Mouse (Mus musculus) cerebellum, adult 9-11 months (tissue): ENCODE data around the gene Oas1d.
"Not testable (repeated sequence)": the region's sequence is repeated elsewhere in the genome, so short reads cannot be mapped to it uniquely, and the experiment has no call there.

ENCODE experiments used
- DNase-seq: peaks from one replicate; pipeline ENCODE4 v3.0.0; 2022

Gene Oas1d

DNA sequence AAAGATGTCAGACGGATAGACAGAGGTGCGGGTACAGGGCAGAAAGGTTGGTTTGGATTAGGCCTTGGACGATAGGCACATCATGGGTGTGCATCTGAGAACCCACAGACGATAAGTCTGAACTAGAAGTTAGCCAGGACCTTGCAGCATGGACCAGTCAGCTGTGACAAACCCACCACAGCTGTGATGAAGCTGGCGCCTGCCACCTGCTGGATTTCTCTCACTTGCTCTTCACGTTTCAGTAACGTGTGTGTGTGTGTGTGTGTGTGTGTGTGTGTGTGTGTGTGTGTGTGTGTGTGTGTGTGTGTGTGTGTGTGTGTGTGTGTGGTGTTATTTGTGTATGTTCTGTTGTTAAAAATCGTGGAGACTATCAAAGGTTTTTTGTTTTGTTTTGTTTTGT lies at the start of gene Oas1d:
TSS of gene Oas1d (plus strand) at position 333 of the 400 bp plus-strand sequence.
- not testable (repeated sequence) for DNase-seq

DNA sequence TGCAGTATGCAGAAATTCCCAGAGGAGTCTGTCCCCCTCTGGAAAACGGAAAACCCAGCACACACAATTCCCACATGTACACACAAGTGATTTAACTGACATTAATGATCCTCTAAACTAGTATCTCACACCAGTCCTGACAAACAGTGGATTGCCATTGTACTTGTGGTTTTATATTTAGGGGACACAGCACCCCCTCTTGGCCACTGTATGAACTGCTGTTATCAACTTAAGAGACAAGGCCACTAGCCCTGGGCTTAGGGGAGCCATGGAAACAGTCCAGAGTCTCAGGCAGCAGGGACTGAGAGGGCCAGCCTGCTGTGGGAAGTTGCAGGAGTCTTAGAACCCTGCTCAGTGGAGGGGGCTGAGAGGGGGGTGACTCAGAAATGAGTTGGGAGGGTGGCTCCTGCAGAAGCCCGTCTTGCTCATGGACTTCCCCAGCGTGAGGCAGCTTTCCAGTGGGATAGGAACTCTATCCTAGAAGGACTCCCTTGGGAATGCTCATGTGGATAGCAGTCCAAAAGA lies 48.9 kb upstream of the Oas1d start:
- no peak for DNase-seq

DNA sequence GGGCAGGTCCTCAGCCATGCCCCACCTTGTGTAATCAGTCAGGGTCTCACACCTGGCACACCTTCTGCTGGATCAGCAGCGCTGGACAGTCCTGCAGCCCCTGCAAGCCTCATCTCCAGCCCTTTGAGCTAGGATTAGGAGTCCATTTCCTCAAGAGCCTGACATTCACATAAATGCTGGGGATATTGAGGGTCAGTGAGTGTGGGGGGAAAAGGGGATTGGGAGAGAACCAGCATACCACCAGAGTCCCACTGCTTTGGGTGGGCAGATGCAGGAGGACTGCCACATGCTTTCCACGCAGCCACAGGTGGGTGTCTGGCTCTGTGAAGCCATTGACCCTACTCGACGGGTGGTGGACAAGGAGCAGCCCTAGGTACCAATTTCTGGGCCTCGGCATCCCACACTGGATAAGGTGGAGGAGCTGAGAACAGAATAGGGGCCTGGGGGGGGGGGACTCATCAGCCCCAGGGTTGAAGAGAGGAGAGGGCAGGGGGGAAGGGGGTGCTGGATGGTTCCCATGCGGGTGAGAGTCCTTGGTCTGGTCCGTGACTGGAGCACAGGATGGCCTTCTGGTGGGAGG lies 44.8 kb upstream of the Oas1d start:
- DNase-seq = no peak

DNA sequence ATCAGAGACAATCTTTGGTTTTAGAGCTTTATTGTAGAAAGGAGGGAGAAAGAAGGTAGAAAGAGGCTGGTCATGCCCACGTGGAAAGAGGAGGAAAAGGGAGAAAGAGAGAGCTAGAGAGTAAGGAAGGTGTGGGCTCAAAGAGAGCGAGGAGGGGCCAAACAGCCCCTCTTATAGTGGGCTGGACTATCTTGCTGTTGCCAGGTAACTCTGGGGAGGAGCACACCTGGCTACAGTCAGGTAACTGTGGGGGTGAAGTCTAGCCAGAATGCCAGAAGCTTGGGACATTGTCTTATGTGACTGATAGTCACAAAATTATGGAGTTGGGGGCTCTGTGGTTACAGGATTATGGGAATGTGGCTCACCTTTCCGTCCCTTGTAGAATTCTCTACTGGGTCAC lies 44.3 kb upstream of the Oas1d start:
- no peak for DNase-seq

DNA sequence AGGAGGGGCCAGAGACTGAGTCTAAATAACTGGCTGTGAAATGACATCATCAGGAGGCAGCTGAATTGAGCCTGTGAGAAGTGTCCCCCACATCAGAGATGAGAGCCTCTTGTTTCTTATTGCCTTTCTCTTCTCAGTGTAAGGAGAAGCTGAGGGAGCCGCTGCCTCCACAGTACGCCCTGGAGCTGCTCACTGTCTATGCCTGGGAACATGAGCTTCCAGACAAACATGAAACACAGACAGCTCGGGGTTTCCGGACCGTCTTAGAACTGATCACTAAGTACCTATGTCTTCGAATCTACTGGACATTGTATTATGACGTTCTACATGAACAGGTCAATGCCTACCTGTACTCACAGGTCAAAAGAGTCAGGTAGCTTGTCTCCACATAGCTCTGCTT lies 43.6 kb upstream of the Oas1d start:
- no peak for DNase-seq

DNA sequence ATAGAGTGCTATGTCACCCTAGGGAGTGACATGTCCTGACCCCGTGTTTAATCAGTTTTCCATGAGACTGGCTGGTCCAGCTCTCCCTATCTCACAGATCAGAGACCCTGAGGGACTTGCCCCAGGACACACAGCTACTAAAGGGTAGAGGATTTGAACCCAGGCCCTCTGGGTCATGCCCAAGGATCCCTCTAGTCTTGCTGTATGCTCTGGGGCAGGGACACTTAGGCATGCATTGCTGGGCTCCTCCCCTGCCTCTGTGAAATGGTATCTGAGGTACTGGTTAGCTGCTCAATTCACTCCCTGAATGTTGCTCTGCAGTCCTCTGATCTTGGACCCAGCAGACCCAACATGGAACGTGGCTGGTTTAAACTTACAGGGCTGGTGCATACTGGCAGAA lies 42.9 kb upstream of the Oas1d start:
- DNase-seq = no peak

DNA sequence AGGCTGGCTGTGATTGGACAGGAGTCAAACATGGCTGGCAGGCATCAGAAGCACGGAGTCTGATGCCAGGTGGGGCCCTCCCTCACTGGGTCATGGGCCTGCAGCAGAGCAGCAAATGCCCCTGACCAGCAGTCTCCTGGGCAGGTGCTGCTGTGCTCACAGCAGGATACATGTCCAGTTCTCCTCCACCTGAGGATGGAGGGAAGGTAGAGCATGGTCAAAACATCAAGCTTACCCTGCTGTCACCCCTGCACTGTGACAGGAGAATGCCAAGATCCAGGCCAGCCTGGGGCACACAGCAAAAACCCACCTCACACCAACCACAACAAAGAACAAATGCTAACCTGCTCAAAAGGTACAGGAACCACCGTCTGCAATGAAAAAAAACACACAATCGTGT lies 37.5 kb upstream of the Oas1d start:
- DNase-seq = peak; percentile 31

GRCm38 (mm10) chr5:120877407-120877806 lies 36.9 kb upstream of the Oas1d start:
- not testable (repeated sequence) for DNase-seq

GRCm38 (mm10) chr5:120878803-120879202 lies 35.5 kb upstream of the Oas1d start:
- not testable (repeated sequence) for DNase-seq

DNA sequence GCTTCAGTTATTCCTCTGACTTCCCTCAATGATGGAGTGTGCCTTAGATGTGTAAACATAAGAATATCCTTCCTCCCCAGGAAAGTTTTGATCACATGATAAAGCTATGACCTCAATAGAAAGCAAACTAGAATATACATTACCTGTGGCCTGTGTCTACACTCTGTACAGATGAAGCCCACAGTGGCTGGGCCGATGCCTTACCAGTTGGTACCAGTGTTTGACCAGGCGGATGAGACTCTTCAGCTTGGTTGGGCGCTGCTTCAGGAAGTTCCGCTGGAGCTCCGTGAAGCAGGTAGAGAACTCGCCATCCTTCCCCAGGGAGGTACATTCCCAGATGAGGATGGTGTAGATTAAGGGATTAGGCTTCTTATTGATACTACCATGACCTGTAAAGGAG lies 32.7 kb upstream of the Oas1d start:
- DNase-seq = not testable (repeated sequence)

DNA sequence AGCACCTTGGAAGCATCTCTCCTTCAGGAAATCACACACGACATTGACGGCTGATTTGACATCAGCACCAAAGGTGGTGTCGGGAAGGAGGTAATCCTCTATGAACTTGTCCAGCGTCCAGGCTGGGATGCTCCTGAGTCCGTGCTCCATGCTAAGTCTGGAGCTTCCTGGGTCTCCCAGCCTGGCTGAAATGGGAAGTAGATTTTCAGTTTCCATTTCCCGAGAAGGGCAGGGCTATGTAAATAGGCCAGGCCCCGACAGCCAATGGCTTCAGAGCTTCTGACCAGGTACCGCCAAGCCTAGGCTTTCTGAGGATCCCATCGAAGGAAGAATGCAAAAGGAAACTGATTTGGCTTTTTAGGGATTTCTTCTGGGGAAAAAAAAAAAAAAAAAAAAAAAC lies 26.9 kb upstream of the Oas1d start, which contains the start of gene Oas1g:
TSS of gene Oas1g (minus strand) at position 201 of the 400 bp plus-strand sequence.
- DNase-seq = not testable (repeated sequence)

DNA sequence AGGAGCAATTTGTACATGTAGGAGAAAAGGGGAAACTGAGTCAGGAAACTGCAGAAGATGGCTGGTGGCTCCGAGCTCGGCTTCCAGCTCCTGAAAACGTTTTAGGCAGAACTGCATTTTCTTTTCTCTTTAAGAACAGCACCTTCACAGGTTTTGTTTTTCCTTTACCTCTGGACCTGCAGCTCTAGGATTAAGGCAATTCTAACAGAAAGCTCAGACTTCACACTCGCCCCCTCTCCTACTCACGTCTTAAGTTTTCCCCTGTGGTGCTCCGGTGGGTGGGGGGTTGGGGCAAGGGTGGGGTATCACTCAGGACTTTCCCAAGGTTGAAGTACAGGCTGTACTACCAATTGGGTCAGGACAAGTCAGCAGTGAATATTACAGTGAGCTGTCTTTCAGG lies 26.5 kb upstream of the Oas1d start:
- no peak for DNase-seq

GRCm38 (mm10) chr5:120888294-120888815 lies 26.0 kb upstream of the Oas1d start:
- not testable (repeated sequence) for DNase-seq

DNA sequence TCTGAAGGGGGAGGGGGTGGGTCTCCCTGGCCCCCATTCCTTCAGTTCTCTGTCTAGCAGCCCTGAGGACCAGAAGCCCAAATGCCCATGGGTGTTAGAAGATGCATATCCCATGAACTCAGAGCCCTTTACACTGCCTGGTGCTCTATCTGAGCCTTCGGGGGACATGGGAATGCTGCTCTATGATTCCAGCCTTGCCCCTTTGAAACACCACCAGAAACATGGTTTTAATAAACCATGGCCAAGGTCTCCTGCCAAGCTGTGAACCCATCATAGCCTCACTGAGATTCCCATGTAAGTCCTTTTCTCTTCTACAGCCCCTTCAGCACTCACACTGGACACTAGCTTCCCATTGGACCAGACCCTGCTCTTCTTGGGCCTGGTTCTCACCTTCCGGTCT lies 24.3 kb upstream of the Oas1d start:
- DNase-seq = no peak

DNA sequence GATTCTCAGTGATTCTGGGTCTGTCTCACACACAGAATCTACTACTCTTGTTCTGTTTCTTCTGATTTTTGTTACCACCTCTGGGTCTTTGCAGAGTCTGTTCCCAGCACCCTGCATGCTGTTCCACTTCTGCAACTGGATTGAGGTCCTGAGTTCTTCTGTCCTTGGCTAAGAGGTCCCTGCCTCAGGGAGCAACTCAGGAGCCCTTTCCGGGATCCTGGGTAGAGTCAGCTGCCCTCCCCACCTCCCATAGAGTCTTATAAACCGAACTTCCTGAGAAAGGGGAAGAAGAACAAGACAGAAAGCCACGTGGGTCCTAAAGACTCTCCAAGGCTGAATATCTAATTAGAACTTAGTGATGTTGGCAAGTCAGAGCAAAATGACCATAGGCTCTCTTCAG lies 23.3 kb upstream of the Oas1d start:
- no peak for DNase-seq

DNA sequence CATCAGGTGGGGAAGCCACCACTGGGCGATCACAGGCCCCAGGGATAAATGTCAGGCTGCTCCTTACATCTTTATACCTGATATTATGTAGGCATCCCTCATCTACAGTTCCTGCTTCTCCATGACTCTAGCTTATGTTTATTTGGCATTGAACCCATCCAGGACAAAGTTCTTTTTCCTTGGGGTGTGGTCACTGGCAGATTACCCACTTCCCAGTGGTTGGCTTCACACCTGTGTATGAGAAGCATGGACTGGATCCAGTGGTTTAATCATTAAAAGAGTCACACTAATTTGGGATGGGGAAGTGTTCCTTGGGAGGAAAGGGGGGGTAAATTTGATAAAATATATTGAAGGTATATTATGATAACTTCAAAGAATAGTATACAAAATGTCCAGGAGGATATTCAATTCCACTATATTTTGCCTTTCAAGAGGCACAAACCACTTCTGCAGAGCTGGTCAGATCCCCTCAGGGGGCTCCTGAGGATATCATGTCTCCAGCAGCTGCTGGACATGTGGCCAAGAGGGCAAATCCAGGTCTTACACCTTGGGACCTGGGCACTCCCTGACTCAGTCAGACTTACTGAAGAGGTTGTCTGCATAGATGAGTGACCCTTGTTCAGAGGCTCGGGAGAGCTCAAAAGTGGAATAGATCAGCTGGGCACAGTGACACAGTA lies 22.6 kb upstream of the Oas1d start:
- not testable (repeated sequence) for DNase-seq

DNA sequence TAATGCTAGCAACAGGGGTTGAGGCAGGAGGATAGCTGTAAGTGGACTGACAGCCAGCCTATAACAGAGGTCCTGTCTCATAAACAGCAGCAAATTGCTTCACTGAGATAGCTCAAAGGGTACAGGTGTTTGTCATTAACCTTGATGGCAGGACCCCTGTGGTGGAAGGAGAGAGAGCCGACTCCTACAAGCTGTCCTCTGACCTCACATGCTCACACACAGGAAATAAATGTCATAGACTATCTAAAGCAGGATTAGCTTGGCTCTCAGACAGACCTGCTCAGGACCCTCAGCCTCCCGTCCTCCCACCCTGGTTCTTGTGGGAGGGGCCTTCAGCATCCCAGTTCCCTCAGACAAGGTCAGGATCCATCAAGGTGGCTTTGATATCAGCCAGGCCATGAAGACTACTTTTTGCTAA lies 22.1 kb upstream of the Oas1d start:
- no peak for DNase-seq

- not testable (repeated sequence) for DNase-seq
These were observed 20.5 kb upstream of the Oas1d start for GRCm38 (mm10) chr5:120893866-120894265.

DNA sequence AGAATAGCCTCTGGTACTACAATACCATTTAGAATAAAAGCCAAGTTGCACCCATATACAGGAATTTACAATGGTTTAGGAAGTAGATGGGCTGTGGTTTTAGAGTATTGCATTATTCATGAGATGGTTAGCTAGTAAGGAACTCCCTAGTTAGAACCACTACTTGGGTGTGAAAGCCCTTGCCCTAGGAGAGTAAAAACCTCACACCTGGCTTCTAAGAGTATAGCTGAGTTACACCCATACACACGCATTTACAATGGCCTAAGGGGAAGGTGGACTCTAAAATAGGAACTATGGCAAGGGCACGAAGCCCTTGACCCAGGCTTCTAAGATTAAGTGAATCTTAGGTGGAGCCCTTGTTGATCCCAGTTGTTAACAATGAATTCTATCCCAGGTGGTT lies 19.6 kb upstream of the Oas1d start:
- DNase-seq = not testable (repeated sequence)

DNA sequence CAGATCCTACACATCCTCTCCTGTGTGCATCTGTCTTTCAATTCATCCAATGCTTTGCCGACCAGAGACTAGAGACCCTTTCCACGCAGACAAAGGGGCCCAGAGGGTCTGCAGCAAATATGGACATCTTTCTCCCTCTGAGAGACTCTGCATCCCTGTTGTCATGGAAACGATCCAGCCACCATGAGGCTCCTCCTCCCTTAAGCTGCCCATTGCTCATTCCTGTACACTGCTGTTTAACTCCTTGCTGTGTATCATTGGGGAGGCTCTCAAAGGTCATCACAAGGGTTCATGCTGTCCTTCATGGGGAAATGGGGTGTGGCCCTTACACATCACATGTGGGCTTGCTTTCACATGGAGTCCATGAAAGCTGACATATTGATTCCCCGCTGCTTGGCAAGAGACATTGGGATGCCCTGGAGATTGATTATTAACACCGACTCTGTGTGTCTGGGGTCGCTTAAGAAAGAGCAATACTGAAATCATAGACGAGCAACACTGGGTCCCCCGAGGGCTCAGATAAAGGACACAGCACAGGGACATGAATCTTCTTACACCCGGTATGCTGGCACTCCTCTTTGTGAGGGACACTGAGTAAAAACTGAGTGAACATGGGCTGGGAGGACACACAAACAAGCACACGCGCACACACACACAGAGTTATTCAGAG lies 19.0 kb upstream of the Oas1d start:
- no peak for DNase-seq

DNA sequence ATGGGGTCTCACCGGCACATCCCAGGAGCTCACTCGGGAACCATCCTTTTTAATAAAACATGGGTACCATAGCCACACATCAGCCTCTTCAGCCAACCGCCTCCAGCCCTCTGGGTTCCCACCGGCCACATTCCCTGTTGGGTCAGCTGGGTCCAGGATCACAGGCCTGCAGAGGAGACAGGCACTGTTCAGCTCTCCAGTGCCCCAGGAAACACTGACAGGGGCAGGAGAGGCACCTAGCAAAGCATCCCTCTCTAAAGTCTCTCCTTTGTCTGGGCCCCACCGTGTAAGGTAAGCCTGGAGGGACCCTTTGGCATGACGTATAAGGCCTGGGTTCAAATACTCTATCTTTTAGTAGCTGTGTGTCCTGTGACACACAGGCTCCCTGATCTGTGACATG lies 16.0 kb upstream of the Oas1d start:
- no peak for DNase-seq

DNA sequence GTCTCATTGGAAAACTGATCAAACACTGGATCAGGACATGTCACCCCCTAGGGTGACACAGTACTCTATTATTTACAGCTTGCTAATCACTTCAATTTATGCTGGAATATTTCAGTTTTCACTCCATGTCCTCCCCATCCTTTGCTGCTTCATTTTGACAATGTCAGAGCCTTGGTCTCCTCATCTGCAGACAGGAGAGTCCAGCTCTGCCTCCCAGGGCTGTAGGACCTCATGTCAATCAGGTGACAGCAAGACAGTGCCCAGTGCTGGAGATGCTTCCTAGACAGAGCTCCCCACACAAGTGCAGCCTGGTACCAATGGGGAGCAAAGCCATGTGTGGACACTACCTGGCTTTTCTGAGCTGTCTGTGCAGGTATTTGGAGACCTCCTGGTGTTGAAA lies 15.6 kb upstream of the Oas1d start:
- no peak for DNase-seq

GRCm38 (mm10) chr5:120900666-120901065 lies 13.7 kb upstream of the Oas1d start:
- DNase-seq = no peak

DNA sequence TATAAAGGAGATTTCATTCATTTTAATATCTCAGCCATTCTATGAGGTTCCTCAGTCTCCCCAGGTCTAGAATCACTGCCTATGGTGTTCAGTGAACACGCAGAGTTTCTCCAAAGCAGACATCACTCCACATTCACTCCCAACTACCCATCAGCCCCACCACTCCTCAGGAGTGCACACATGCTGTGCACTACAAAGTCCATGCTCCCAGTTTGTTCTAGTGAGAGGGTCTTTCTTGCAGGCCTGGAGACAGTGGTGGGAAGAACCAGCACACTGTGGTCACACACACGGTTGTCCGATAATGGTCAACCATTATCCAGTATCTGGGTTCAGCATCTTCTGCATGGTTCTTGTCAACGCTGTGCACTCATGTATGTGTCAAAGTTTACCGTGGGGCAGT lies 12.3 kb upstream of the Oas1d start:
- no peak for DNase-seq
